Mouse (Mus musculus) lung, embryonic 16.5 days (tissue): ENCODE measurements around the gene Rhoc. TPM values are rescaled to one million over a fixed set of nuclear protein-coding genes. Genes with fewer than 3 reads are reported as not detected.
"Not testable (repeated sequence)": the region's sequence is repeated elsewhere in the genome, so short reads cannot be mapped to it uniquely, and the experiment has no call there.

Source experiments
- ATAC-seq: fragments of 200-750 bp; cut with Nextera tagmentation; 2 replicates; pipeline ENCODE4 v1.8.0; 2017; ENCODE audit warnings: low read depth, mild to moderate bottlenecking, moderate library complexity
- H3K27ac ChIP-seq: fragments of 300-500 bp; sonication (generic); 2 replicates; pipeline ENCODE4 v1.5.1; 2014; ENCODE audit warnings: mild to moderate bottlenecking, control low read depth, low read length
- H3K27me3 ChIP-seq: fragments of 300-500 bp; sonication (generic); 2 replicates; pipeline ENCODE4 v1.6.1; 2014; ENCODE audit warnings: low read depth, low read length, mixed read lengths; ENCODE audit not compliant: control insufficient read depth, insufficient read depth
- H3K36me3 ChIP-seq: fragments of 300-500 bp; sonication (generic); 2 replicates; pipeline ENCODE4 v1.6.1; 2014; ENCODE audit warnings: low read length; ENCODE audit not compliant: control insufficient read depth, insufficient read depth
- H3K4me1 ChIP-seq: fragments of 300-500 bp; sonication (generic); replicated peaks from 2 replicates; pipeline ENCODE4 v1.6.1; 2014; ENCODE audit warnings: low read length, mixed read lengths; ENCODE audit not compliant: control insufficient read depth, insufficient read depth
- H3K4me2 ChIP-seq: fragments of 300-500 bp; sonication (generic); 2 replicates; pipeline ENCODE4 v1.6.1; 2014; ENCODE audit warnings: low read depth, low read length, control low read depth
- H3K4me3 ChIP-seq: fragments of 300-500 bp; sonication (generic); 2 replicates; pipeline ENCODE4 v1.5.1; 2014; ENCODE audit warnings: mild to moderate bottlenecking, low read length, control low read depth
- H3K9ac ChIP-seq: fragments of 300-500 bp; sonication (generic); 2 replicates; pipeline ENCODE4 v1.6.1; 2014; ENCODE audit warnings: low read length, control low read depth
- H3K9me3 ChIP-seq: fragments of 300-500 bp; sonication (generic); 2 replicates; pipeline ENCODE4 v1.6.1; 2016; ENCODE audit warnings: low read length; ENCODE audit not compliant: control insufficient read depth
- whole genome bisulfite sequencing: fragments of 180-500 bp; shearing (Covaris S2); extraction: QIAGEN DNeasy Blood & Tissue Kit; methylation state at CpG from one replicate; pipeline ENCODE4 v1.1.7; 2014; 5-methylcytosine and 5-hydroxymethylcytosine counted together
- polyA plus RNA-seq: library from polyadenylated mRNA; unstranded; fragments of >200 nt; fragmentation: Nextera tagmentation; extraction: Ambion mirVana; gene quantifications from 2 replicates; pipeline ENCODE4 v1.2.1, GENCODE M21; 2015

Rhoc gene
- polyA plus RNA-seq, result 154 and 155 TPM in 2 replicates

DNA sequence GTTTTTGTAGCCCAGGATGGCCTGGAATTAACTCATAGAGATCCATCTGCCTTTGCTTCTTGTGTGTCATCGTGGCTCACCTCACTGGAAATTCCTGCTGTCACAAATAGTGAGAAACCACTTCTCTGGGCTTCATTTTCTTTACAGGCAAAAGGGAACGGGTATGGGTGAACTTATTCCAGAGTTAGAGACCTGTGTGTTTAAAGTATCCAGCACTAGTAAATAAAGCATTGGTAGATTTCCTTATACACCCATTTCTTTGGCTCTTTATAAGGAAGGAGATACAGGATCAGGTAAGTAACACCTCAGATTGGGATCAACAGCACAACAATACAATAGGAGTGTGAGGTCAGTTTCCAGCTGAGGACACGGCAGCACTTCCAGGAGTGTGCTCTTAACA, at the start of gene Rhoc:
Gene Rhoc (plus strand): TSS at position 301 of the 400 bp plus-strand sequence.
- Histone ChIP-seq H3K27ac (peak within 1 kb of the TSS; percentile 89), H3K27me3 (peaks cover 5% of the 10 kb centered on the region; the same call in 1 of the 2 replicates), H3K36me3 (peaks cover 8% of the 10 kb centered on the region), H3K9me3 (no peaks in the 10 kb centered on the region), H3K9ac (peak within 1 kb of the TSS; percentile 81), H3K4me1 (peaks cover 24% of the 10 kb centered on the region), H3K4me3 (peak within 1 kb of the TSS; percentile 74), H3K4me2 (peak within 1 kb of the TSS; percentile 64)
- no peak; the same call in 1 of the 2 replicates for ATAC-seq
- WGBS, result 22% methylated on average over 3 of the region's 3 CpGs

DNA sequence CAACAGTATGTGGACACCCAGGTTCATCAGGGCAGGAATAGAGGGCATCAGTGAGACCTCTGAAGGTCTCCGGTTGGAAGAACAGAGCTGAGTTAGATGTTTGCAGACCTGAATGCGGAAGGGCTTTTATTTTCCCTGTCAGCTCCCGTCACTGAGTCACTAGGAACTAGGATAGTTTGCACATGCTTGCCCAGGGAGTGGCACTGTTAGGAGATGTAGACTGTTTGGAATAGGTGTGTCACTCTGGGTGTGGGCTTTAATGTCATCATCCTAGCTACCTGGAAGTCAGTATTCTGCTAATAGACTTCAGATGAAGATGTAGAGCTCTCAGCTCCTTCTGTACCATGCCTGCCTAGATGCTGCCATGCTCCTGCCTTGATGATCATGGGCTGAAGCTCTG, 46.2 kb upstream of the Rhoc start:
- no peak overlapping the region for H3K4me2 ChIP-seq
- 77% methylated on average over 3 of the region's 3 CpGs for WGBS
- no peaks in the 10 kb centered on the region for H3K4me1 ChIP-seq

DNA sequence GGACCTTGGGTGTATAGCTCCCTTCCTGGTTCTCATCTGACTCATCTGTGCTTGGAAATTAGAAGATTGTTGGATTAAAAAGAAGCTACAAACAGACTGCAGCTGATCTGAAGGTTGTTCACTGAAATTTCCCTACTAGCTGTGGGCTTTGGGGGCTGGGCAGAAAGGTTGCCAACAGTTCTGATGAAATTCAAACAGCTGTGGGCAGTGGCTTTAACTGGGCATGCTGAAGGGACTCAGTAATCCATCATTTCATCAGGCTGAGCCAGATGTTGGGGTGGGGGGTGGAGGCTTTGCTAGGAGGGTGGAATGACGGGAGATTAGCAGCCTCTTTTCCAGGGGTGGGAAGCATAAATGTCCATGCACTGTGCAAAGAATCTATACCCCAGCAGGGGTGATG, 45.0 kb upstream of the Rhoc start:
- H3K27ac ChIP-seq, result no peak overlapping the region
- H3K4me3 ChIP-seq, result no peak overlapping the region
- H3K9ac ChIP-seq, result no peak overlapping the region
- H3K36me3 ChIP-seq, result no peaks in the 10 kb centered on the region
- no peak overlapping the region for H3K4me2 ChIP-seq
- ATAC-seq, result no peak
- 36% methylated on average over 1 of the region's 1 CpGs for WGBS
- no peaks in the 10 kb centered on the region for H3K9me3 ChIP-seq
- no peaks in the 10 kb centered on the region for H3K27me3 ChIP-seq
- no peaks in the 10 kb centered on the region for H3K4me1 ChIP-seq

More for the DNA sequence above, 46.2 kb upstream of the Rhoc start:
- ATAC-seq, result no peak
- H3K27me3 ChIP-seq, result no peaks in the 10 kb centered on the region
- H3K9me3 ChIP-seq, result no peaks in the 10 kb centered on the region
- no peak overlapping the region for H3K27ac ChIP-seq
- no peak overlapping the region for H3K9ac ChIP-seq
- no peaks in the 10 kb centered on the region for H3K36me3 ChIP-seq
- no peak overlapping the region for H3K4me3 ChIP-seq

DNA sequence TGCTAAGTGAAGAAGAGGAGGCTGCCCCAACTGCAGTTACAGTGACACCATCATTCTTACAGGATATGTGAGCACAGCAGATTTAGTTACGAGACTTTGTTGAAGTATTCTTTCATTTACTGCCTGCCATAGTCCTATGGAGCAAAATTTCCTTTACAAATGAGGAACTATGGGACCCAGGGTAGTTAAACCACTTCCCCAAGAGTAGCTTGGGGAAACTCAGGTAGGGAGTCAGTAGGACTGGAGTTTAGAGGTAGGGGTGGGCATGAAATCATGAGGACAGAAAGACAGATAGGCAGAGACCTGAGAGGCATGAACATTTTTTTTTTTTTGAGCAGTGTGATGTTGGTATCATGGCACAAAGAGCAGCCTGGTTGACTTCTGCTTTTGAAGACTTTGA, 44.3 kb upstream of the Rhoc start:
- Histone ChIP-seq H3K9me3 (no peaks in the 10 kb centered on the region), H3K4me3 (no peak overlapping the region), H3K27ac (no peak overlapping the region), H3K4me2 (no peak overlapping the region), H3K4me1 (no peaks in the 10 kb centered on the region), H3K27me3 (no peaks in the 10 kb centered on the region), H3K36me3 (no peaks in the 10 kb centered on the region), H3K9ac (no peak overlapping the region)
- 67% methylated on average over 1 of the region's 1 CpGs for WGBS
- no peak for ATAC-seq

DNA sequence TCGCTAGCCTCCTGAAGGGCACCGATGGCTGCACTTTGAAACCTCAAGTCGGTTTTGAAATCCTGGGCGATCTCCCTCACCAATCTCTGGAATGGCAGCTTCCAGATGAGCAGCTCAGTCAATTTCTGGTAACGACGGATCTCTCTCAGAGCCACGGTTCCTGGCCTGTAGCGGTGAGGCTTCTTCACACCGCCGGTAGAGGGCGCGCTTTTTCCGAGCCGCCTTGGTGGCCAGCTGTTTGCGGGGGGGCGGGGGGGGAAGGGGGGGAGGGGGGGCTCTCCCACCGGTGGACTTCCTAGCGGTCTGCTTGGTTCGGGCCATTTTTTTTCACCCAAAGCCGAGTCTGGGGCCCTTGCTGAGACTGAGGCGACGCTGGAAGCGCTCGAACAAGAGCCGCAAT, 35.3 kb upstream of the Rhoc start:
- not testable (repeated sequence) for ATAC-seq, H3K27me3 ChIP-seq, H3K9me3 ChIP-seq, H3K4me2 ChIP-seq, H3K27ac ChIP-seq, H3K36me3 ChIP-seq, H3K4me1 ChIP-seq, H3K9ac ChIP-seq, H3K4me3 ChIP-seq
- 17% methylated on average over 20 of the region's 25 CpGs for WGBS

DNA sequence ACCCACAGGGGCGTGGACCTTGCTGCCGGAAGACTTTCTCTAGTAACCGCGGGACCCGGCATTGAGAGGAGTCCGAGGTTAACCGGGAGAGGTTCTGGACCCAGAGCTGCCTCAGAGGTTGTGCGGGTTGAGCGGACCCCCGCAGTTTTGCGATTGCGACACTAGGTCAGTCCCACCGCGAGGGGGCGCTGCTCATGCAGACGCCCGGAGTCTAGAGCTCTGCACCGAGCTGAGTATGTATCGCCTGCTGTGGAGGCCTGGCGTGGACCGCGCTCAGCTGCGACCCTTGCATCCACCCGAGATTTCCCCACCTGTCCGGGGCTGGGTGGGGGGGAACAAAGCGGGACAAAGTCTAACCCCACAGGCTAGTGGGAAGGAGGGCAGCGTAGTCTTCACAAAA, 29.8 kb upstream of the Rhoc start:
- H3K9me3 ChIP-seq, result no peaks in the 10 kb centered on the region
- H3K27me3 ChIP-seq, result peaks cover 3% of the 10 kb centered on the region; the same call in 1 of the 2 replicates
- peak overlapping the region; percentile 82 for H3K4me2 ChIP-seq
- H3K4me1 ChIP-seq, result peaks cover 6% of the 10 kb centered on the region
- H3K9ac ChIP-seq, result peak overlapping the region; percentile 63
- H3K4me3 ChIP-seq, result peak overlapping the region; percentile 45
- 1% methylated on average over 27 of the region's 27 CpGs for WGBS
- H3K36me3 ChIP-seq, result no peaks in the 10 kb centered on the region
- peak; percentile 81 for ATAC-seq
- H3K27ac ChIP-seq, result no peak overlapping the region

DNA sequence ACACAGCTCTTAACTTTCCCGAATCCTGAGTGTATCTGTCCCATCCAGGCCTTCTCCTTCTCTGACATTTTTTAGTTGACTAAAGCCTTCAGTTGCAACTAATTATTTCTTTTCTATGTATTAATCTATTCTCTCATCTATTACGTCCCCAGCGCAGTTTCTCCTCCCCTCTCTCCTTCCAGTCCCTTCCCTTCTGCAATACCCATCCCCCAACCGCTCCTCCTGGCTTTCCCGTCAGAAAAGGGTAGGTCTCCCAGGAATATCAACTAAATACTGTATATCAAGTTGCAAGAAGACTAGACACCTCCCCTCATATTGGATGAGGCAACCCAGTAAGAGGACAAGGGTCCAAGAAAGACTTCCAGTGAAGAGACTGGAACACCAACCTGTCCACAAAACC, 29.3 kb upstream of the Rhoc start:
- H3K27me3 ChIP-seq, result peaks cover 3% of the 10 kb centered on the region; the same call in 1 of the 2 replicates
- H3K9me3 ChIP-seq, result no peaks in the 10 kb centered on the region
- ATAC-seq, result no peak
- no peak overlapping the region for H3K27ac ChIP-seq
- WGBS, result 16% methylated on average over 5 of the region's 5 CpGs
- H3K4me3 ChIP-seq, result peak overlapping the region; percentile 45
- H3K36me3 ChIP-seq, result no peaks in the 10 kb centered on the region
- peak overlapping the region; percentile 63 for H3K9ac ChIP-seq
- H3K4me2 ChIP-seq, result peak overlapping the region; percentile 82
- H3K4me1 ChIP-seq, result peaks cover 6% of the 10 kb centered on the region

DNA sequence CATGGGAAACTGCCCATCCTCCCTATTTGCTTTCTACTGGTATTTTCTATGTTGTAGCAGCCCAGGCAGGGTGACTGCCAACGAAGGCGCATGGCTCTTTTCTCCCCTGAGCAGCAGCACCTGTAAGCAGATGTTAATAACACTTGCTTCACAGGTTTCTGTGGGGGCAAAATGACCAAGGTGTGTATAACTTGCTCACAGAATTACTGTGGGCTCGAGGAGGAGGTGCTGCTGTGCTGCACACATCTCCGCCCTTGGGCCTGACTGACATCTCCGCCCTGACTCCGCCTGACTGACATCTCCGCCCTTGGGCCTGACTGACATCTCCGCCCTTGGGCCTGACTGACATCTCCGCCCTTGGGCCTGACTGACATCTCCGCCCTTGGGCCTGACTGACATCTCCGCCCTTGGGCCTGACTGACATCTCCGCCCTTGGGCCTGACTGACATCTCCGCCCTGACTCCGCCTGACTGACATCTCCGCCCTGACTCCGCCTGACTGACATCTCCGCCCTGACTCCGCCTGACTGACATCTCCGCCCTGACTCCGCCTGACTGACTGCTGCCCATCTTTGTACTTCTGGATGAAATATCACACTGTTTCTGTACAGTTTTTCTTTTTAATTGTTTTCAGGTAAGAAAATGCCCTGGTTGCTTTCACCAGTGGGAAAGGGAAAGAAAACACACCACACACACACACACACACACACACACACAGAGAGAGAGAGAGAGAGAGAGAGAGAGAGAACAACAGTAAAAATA, 25.9 kb upstream of the Rhoc start:
- not testable (repeated sequence) for H3K9ac ChIP-seq, H3K4me1 ChIP-seq, H3K36me3 ChIP-seq, ATAC-seq, H3K27ac ChIP-seq, H3K27me3 ChIP-seq, H3K9me3 ChIP-seq, H3K4me2 ChIP-seq, H3K4me3 ChIP-seq
- WGBS, result 19% methylated on average over 19 of the region's 20 CpGs

DNA sequence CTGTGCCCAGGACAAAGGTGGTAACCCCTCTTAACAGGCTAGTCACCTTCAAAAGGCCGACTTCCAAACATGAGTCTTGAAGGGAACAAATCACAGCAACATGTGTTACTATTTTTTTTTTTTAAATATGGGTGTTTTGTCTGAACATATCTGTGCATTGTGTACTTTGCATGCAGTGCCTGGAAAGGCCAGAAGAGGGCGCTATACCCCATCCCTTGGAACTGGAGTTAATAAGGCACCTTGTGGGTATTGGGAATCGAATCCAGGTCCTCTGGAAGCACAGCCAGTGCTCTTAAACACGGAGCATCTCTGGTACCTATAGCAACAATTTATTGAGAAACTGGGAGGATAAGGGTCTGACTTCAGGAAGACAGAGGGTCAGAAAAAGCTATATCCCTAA, 23.2 kb upstream of the Rhoc start:
- Histone ChIP-seq H3K27ac (no peak overlapping the region), H3K4me2 (no peak overlapping the region), H3K27me3 (no peaks in the 10 kb centered on the region), H3K4me1 (no peaks in the 10 kb centered on the region), H3K4me3 (no peak overlapping the region), H3K9me3 (no peaks in the 10 kb centered on the region), H3K36me3 (no peaks in the 10 kb centered on the region), H3K9ac (no peak overlapping the region)
- ATAC-seq, result no peak
- 21% methylated on average over 4 of the region's 4 CpGs for WGBS
